Mouse (Mus musculus): Measurements from ENCODE around the gene Cd28.

The Cd28 gene

DNA sequence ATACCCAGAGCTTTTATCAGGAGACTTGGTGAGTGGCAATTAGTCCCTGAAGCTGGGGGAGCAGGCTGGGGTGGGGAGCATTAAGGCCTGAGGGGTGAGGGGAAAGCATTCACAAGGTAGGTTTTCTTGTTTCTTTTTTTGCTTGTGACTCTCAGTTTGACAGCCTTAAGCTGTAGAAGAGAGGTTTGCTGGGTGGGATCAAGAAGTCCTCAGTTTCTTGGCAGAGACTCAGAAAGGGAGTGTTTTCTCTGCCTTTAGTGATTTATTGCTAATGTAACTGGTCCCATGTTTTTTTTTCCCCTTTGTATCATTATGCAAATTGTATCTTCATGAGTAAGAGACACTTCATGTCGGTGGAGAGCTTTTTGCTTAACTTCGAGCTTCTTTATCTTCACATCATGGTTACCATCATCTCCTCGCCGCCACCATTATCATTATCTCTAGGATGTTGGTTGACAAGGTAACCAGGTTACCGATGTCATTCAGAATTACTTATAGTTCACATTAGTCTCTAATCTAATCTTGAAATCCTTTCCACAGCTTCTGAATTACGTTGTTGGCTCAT, 33.7 kb downstream of the Cd28 start:
- CTCF ChIA-PET, result interaction anchor here (0.6 kb wide), 1 partner anchor 193 kb away, joined by 3 read pairs; no protein-coding TSS in a partner anchor

DNA sequence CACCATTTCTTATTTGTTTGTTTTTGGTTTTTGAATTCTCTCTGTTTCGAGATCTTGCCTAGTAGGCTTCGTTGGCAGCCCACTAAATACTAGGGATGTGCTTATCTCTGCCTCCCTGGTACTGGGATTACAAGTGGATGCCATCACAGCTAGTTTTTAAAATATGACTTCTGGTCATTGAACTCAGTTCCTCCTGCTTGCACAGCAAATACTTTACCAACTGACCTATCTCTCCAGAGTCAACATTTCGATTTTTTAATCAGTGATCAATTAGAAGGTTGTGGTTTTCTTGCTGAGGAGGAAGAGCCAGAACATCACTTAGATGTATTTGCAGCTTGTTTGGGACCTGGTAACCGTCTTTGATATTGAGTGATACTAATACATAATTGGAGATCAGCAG, 34.4 kb downstream of the Cd28 start:
- CTCF ChIA-PET, result no interaction called here

DNA sequence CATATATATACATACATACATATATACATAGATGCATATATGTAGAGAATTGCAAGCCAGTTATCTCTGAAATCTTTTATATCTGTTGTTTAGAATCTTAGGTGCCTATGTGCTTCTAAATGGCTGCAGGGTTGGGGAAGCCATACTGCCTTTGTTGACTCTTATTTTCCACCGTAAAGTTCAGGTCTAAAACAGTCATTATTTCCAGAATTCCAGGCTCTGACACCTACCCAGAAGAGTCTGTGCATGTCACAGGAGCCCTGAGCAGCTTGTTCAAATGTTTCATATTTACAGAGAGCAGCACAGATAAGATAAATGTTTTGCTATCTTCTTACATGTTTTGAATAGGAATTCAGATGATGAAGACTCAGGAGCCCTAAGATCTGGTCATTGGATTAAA, 36.4 kb downstream of the Cd28 start:
- CTCF ChIA-PET, result no interaction called here

DNA sequence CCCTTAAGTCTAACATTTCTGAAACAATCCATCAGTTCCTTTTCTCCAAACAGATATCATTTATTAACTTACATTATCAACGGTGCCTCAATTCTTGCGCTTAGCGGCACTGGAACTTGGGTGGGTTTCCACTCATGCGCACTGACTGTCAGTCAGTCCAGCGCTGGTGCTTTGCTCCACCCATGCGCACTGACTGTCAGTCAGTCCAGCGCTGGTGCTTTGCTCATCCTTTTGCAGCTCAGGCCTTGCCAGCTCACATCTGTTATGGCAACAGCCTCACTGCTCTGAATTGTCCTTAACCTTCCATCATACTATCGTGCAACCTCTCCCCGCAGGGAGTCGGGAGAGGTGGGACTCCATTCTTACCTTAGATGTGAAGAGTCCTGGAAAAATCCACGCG, 37.4 kb downstream of the Cd28 start:
- CTCF ChIA-PET, result no interaction called here

DNA sequence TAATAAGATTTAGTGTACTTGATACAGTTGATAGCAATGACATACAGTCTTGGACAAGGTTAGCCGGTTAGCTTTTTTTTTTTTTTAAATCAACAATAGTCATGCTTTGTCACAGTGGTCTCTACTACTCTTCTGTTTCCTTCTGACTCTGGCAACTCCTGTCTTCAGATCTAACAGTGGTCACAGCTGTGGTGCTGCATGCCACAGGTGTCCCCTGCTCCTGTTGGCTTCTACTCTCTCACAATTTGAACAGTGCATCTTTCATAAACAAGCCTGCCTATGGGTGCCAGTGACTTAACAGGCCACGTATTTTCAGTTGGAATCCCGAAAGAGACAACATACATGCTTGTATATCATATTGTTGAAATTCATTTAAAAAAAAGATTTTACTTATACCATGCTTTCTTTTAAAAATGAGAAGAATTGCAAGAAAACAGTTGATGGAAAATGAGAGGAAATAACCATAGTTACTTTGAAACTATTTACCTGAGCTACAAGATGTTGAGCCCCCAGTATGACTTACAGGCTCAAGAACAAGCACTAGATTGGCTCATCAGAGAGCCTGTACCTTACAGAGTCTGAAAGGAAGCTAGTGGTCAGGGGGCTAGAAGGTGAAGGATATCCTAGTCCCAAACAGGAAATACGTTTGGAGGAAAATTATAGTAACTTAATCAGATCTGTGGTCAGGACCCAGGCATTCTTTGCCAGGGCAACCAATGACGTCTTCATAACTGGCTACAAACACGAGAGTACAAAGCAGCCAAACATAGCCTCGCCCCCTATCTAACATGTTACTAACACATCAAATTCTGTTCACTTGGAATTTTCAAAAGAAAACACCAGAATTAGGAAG, 39.0 kb downstream of the Cd28 start:
- CTCF ChIA-PET, result interaction anchor here (0.7 kb wide), 1 partner anchor 131 kb away, joined by 3 read pairs; no protein-coding TSS in a partner anchor

DNA sequence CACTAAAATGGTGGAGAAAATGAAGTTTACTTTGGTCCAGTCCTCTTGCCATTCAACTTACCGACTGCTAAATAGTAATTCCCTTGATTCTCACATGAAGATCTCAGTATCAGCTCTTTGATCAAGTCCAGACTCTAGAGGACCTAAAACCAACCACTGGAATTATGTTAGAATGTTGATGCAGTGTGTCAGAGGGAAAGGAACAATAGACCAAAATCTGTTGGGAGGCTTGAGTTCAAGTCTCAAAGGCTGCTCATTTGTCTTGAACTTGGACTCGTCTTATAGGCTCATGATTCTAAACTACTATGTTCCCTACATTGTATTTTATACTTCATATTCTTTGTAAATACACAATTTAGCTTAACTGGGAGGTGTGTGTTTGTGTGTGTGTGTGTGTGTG, 41.0 kb downstream of the Cd28 start:
- CTCF ChIA-PET, result no interaction called here

DNA sequence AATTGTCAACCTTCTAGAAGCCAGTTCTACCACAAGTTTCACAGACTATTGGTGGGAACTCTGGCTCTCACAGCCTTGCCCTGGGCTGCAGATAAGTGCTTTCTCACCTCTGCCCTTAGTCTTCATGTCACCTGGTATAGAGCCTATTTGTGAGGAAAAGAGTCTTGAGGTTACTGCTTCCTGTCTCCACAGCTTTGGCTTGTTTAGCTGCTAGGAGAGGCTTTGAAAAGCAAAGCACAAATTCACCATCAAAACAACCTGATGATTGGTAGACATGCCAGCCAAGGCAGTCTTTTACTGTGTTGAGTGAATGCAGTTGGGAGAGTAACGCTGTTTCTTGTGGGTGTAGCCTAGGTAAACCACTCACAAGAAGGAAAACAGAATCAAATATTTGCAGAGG, 41.6 kb downstream of the Cd28 start:
- CTCF ChIA-PET, result no interaction called here

DNA sequence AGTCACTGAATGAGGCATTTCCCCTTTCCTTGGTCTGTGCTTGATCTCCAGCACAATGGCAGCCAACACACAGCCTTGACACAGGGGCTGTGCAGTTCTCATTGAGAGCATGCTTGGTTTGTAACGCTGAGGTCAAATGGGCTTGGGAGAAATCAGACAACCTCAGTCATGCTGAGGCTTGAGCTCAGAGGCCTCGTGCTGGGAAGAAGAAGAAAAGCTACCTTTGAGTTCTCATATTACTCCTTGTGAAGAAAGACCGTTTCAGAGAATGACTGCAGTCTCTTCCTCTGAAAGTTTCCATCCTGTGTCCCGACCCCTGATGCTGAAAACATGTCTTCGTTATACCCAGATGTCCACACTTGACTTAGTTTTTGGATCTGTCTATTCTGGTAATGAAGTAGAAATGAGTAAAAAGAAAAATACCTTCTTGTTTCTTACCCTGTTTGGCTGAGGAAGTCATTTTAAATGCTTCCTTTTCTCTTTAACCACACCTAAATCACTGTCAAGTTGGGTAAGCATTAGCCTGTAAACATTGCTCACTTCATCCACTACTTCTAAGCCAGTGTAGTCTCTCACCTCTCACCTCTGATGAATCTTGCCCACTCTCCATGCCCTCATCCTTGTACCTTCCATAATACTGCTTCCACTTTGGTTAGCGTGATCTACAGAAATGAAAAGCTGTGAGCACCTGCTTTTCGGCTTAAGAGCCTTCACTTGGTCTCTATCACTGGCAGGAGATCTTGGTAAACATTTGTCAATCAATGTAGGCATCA, 43.1 kb downstream of the Cd28 start:
- CTCF ChIA-PET, result interaction anchor here (0.6 kb wide), 1 partner anchor 318 kb away, joined by 9 read pairs; no protein-coding TSS in a partner anchor

DNA sequence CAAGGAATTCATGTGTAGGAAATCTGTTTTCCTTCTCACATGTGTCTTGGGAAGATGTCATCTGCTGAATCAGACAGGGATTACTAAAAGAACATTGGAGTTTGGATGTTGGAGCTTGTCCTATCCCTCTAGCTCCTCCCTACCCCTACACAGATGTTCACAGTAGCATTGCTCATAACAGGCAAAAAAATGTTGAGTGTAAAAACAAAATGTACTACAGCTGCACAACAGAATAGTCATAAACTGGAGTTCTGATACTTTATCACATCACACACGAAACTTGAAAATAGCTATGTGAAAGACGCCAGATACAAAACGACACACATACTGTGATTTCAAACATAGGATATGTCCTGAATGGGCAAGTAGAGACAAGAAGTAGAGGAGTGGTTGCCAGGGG, 43.9 kb downstream of the Cd28 start:
- CTCF ChIA-PET, result interaction anchor here (0.8 kb wide), 1 partner anchor 15 kb away, joined by 6 read pairs; no protein-coding TSS in a partner anchor

DNA sequence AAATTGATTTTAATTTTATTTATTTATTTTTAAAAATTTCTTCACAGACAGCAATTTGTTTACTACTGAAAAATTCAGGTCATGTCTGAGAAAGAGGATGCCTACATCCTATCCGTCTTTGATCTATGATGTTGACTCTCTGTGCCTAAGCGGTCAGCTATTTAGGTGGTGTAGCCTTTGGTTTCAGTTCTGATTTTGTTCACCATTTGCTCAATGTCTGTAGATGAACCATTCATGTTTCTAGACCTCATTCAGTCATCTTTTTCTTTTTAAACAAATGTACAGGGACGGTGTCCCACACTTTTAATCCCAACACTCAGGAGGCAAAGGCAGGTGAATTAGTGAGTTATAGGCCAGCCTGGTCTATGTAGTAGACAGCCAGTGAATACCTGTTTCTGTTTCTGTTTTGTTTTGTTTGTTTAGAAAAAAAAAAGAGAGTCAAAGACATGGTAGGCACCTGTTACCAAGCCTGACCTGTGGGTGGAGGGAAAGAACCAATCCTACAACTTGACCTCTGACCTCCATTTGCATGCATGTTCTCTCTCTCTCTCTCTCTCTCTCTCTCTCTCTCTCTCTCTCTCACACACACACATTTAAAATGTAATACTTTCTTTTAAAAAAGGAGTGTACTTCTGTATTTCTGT, 45.0 kb downstream of the Cd28 start:
- CTCF ChIA-PET, result no interaction called here

DNA sequence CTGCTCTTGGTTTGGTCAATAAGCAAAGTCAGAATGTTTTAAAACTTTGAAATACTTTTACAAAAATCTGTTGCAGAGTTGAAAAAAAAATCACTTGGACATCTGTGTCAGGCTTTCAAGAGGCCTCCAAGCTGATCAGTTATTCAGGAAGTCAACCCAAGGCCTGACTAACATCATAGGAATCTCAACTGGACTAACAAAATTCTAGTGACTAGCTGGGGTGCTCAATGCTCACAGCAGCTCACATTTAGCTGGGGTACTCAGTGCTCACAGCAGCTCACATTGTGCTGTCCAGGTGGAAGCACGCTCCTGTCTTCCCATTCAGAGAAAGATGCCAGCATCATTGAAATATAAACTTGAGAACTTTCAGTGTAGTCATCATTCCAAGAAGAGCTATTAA, 45.9 kb downstream of the Cd28 start:
- CTCF ChIA-PET, result no interaction called here

DNA sequence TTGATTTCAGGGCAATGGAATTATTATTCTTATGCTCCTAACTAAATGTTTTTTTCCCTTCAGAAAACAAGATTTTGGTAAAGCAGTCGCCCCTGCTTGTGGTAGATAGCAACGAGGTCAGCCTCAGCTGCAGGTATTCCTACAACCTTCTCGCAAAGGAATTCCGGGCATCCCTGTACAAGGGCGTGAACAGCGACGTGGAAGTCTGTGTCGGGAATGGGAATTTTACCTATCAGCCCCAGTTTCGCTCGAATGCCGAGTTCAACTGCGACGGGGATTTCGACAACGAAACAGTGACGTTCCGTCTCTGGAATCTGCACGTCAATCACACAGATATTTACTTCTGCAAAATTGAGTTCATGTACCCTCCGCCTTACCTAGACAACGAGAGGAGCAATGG, 46.3 kb downstream of the Cd28 start:
- CTCF ChIA-PET, result no interaction called here

DNA sequence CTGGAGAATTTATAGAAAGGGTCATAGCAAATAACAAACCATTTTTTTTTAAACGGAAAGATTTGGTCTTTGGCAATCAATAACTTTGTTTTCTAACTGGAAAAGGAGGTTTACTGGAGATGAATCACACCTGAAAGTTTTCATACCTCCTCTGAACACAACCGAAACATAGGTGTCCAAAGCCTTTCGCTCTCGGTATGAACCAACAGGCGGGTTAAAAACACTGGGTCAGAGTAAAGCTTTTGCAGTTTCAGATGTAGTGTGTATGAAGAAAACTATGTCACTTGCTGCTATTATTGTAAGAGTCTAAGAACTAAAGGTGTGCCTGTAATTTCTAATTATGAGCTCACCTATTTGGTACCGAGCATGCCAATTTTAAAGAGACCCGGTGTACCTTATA, 55.2 kb downstream of the Cd28 start:
- CTCF ChIA-PET, result interaction anchor here (0.6 kb wide), 1 partner anchor 420 kb away, joined by 3 read pairs; no protein-coding TSS in a partner anchor

DNA sequence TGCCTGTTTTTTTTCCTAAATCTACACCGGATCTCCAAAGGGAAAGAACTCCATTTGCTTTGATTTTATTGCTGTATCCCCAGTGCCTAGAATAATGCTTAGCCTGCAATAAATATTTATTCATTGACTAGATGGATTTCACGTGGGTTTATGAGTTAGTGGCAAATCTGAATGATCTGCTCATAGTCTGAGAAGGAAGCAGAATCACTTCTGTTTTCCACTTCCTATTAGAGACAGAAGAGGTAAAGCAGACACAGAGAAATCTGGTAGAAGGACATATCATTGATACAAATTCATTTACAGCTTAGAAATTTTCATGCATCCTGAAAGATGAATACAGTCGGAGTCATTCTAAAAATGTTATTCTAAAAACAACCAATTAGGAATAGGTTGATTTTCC, 56.6 kb downstream of the Cd28 start:
- CTCF ChIA-PET, result no interaction called here

DNA sequence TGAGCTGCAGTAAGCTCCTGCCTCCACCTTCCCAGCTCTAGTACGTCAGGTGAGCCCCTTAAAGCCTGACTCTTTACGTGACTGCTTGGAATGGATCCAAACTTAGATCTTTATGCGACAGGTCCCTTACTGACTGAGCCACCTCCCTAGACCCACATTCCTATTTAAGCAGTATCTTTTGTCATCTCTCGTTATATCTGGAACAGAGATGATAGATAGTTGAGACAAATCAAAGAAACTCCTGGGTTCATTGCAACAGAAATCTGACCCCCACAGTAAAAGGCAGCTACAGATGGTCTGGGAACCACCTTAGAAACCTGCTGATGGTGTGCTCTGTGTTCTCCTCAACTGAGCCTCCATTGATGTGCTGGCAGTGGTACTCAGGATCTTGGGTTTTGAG, 59.6 kb downstream of the Cd28 start:
- CTCF ChIA-PET, result interaction anchor here (0.6 kb wide), 1 partner anchor 34 kb away, joined by 7 read pairs; no protein-coding TSS in a partner anchor

DNA sequence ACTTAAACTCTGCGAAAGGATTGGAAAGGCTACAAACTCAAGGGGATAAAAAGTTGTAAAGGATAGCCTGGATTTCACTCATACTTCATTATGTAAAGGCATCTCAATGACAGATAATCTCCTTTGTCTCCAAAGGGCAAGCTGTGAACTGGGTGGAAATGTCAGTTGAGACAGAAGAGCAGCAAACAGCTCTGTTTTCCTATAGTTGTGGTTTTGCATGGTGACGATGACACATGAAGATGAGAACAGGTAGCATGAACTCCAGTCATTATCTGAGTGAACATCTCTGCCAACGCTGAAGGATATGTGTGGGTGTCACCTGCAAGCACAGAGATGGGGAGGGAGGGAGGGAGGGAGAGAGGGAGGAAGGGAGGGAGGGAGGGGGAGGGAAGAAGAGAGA, 60.3 kb downstream of the Cd28 start:
- CTCF ChIA-PET, result no interaction called here

DNA sequence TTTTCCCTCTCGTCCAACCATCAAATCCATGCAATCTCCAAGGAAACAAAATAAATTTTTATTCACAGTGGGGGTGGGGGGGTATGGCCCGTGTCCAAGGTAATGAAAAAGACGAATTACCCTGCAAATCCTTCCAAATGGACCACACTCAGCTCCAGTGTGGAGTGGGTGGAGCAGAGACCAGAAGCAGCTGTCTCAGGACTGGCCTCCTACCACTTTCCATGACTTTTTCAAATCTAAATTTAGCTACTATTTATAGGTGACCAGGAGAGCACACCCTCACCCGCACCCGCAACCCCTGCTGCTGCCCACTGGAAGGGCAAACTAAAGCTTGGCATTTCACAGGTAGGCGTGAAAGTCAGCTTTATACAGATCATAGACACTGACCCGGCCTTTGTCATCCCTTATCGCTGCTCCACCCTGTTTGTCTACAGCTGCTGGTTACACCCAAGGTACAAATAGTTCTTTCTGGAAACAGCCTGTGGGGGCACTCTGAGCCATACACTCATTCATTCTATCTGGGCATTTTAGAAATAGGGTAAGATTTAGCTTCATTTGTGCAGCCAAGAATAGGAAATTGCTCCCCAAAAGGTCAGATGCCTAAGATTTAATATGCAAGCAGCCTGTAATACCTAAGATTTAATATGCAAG, 62.0 kb downstream of the Cd28 start:
- CTCF ChIA-PET, result interaction anchor here (0.6 kb wide), 1 partner anchor 82 kb away, joined by 9 read pairs; no protein-coding TSS in a partner anchor

DNA sequence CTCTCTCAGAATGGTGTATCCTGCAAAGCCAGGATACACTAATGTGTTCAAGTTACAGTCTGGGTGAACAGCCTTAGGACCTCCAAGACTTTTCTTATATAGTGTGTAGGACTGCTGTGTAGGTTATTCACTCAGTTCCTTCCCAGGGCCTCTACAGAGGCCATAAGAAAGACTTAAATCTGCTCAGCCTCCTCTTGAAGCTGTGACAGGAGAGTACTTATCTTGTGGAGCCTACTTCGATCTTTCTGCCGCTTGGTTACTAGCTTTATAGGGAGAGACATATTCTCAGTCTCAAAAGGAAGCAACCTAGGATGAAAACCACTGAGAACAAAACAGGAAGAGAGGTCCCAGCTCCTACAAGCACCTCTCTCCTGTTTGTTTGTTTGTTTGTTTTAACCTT, 62.6 kb downstream of the Cd28 start:
- CTCF ChIA-PET, result no interaction called here

DNA sequence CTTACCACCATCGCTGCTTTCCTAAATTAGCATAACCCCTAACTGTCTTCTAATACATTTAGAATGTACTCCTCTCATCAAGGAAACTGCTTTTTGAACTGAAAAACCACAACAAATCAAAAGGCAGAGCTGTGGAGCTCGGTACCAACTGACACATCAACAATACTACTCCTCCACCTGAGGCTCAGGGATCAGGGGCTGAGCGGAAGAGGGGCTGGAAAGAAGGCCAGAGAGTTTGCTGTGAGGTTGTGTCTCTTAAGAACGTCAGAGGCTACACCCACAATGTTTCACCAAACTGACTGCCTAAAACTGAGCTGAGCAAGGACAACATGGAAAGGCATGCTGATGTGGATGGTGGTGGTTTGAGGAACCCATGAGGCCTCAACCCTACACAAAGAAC, 65.1 kb downstream of the Cd28 start:
- CTCF ChIA-PET, result interaction anchor here (0.8 kb wide), 1 partner anchor 153 kb away, joined by 3 read pairs; no protein-coding TSS in a partner anchor

DNA sequence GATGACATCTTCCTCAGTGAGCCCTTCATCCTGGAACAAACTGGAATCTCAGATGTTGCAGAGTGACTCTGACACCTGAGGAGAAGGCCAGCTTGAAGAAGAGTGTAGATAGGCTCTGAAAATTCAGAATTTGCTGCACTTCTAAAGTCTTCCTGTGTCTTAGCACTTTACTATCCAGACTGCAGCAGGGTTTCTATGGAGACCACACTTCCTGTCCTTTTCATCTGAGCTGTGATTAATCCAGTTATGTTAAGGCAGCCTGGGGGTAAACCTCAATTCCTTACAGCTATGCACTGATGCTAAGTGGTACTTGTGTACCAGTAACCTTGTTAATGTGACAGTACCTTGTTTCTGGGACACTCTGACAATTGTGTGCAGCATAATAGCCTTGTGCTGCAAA, 77.1 kb downstream of the Cd28 start:
- CTCF ChIA-PET, result interaction anchor here (0.7 kb wide), 1 partner anchor 28 kb away, joined by 3 read pairs; no protein-coding TSS in a partner anchor

DNA sequence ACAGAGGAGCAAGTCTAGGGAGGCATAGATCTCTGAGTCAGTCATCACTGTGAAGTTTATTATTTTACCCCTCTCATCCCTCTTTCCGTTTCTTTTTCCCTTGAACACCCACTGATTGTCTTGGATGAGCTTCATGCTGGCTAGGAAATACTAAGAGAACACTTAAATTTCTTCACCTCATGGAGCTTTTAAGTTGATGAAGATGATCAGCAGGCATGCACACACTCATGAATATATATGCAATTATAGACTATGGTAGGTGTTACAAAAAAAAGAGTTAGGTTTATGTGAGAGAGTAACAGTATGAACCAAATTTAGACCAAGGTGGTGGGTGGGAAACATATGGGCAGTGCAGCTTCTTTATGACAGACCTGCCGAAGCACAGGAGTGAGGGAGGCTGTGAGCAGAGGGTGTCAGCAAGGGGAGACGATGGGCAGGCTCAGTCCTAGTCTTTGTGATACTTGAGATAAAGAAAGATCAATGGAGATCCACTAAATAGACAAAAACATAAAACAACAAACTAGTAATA, 79.1 kb downstream of the Cd28 start:
- CTCF ChIA-PET, result no interaction called here

Measured in spleen, embryonic (tissue).